Mouse (Mus musculus) testis, adult 2 months (tissue): ENCODE data around the gene Hnf4a. TPM values are rescaled to one million over a fixed set of nuclear protein-coding genes. Genes with fewer than 3 reads are reported as not detected.

Experiments
- polyA plus RNA-seq: library from polyadenylated mRNA; depleted of rRNA; stranded (reverse); fragments of >200 nt; gene quantifications from 2 replicates; pipeline ENCODE4 v1.2.3, GENCODE M21; 2012; rRNA removed

The Hnf4a gene
- polyA plus RNA-seq, 1 experiment, result 0.10 TPM

Other genes with a start within 250 kb of the Hnf4a start
- gene Jph2, start 108.8 kb upstream of the Hnf4a start, polyA plus RNA-seq, result 2.3 and 3.6 TPM in 2 replicates
- gene Oser1, start 82.1 kb upstream of the Hnf4a start, polyA plus RNA-seq, result 209 and 304 TPM in 2 replicates
- gene Gdap1l1, start 68.3 kb upstream of the Hnf4a start, polyA plus RNA-seq, result 0.16 and 0.18 TPM in 2 replicates
- gene Fitm2, start 34.2 kb upstream of the Hnf4a start, polyA plus RNA-seq, result 3.4 and 3.6 TPM in 2 replicates
- not detected in 2 replicates for gene R3hdml, start 14.5 kb upstream of the Hnf4a start, polyA plus RNA-seq
- 2.5 and 4.0 TPM in 2 replicates for gene Ttpal, start 95.5 kb downstream of the Hnf4a start, polyA plus RNA-seq
- 208 and 270 TPM in 2 replicates for gene Serinc3, start 138.3 kb downstream of the Hnf4a start, polyA plus RNA-seq
- gene Pkig, start 151.6 kb downstream of the Hnf4a start, polyA plus RNA-seq, result 319 and 325 TPM in 2 replicates
- 2.9 and 4.8 TPM in 2 replicates for gene Ada, start 243.4 kb downstream of the Hnf4a start, polyA plus RNA-seq